Mouse (Mus musculus) frontal cortex, postnatal 10 days (tissue): ENCODE measurements around the gene Cabp1.
"Not testable (repeated sequence)": the region's sequence is repeated elsewhere in the genome, so short reads cannot be mapped to it uniquely, and the experiment has no call there.

Experiments
- DNase-seq, 2 experiments: peaks; one replicate each; pipeline ENCODE4 v3.0.0; 2022; ENCODE audit warnings: low spot score in 2 of 2, mixed read lengths in 1 of 2

The Cabp1 gene

DNA sequence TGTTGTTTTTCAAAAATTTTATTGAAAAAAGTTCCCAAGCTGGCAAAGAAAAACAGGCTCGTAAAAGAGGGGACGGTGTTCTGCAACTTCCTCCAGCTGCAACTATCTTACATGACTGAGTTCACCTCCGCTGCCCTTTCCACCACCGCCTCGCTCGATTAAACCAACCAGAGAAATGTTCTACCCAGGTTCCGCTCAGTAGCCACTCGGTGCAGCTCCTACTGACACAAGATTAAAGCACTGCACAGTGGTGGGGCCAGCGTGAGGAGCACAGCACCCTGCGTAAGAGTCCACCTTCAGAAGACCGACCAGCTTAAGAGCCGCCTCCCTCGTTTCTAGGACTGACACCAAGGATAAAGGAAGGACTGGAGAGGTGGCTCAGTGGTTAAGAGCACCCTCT, 42.7 kb downstream of the Cabp1 start:
- DNase-seq: no peak

DNA sequence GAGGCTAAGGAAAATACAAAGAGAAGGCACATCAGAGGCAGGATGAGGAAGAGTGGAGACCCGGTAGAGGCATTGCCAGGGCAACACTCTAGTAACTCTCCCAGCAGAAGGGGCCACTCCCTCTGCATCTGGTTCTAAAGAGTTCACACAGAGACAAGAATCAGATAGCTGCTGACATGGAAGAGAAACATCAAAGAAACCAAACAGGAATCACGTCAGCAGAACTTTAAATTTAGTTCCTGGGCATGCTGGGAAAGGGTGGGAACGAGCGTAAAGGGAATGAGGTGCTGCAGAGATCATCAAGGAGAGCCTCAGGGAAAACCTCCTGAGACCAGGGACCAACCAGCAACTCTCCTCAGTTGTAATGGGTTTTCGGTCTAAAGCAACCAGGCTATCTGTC, 43.2 kb downstream of the Cabp1 start:
- no peak for DNase-seq

DNA sequence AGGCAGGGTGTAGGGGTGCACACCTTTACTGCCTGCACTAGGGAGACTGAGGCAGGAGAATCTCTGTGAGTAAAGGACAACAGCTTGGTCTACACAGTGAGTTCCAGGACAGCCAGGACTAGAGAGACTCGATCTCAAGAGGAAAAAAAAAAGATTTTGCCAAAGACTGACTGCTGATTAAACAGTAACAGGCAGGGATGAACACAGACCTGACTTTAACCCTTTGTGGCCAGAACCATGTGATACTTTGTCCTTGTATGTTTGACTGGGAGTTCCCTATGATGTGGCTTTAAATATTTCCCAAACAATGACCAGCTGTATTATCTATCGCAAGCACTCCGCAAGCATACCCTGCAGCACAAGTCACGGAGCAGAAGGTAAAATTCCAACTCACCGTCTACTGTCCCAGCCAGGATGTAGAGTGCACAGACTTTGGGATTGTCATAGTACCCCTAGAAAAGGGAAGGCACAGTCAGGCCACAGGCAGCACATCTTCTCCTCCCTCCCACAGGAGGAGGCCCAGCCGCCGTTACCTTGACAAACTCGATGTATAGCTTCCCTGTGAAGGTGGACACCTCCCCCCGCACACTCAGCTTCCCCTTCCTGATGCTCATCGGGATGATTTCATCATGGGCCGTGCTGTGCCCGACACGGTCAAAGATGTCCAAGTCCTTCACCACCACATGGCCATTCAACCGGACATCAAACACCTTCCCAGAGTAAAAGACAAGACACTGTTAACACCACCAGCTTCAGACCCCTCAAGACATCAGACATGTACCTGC, 44.3 kb downstream of the Cabp1 start:
- DNase-seq: no peak

DNA sequence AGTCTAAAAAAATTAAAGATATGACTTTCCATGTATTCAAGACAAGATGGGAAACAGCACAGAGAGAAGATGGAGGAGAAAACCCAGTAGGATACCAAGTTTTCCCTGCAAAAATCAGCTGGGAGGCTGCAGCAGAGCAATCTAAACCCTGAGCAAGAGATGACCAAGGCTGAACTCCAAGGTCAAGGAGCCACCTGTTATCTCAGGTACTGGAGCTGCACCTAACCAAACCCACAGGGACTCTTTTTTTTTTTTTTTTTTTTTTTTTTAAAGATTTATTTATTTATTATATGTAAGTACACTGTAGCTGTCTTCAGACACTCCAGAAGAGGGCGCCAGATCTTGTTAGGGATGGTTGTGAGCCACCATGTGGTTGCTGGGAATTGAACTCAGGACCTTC, 45.3 kb downstream of the Cabp1 start:
- not testable (repeated sequence) for DNase-seq

DNA sequence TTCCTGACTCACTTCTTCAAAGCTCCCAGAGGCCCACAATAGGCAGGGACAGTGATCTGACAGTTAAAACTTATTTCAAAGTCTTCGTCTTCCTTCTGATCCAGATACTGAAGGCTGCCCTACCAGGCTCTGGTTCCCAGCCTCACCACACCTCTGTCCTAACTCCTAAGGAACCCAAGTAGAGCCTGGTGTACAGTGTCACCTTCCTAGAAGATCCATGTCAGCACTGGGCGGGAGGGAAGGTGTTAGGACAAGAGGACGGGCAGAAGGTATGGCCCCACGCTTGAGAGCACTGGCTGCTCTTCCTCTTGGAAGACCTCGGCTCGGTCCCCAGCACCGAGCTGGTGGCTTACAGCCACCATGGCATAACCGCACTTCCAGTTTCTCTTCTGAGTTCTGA, 45.8 kb downstream of the Cabp1 start:
- no peak for DNase-seq

DNA sequence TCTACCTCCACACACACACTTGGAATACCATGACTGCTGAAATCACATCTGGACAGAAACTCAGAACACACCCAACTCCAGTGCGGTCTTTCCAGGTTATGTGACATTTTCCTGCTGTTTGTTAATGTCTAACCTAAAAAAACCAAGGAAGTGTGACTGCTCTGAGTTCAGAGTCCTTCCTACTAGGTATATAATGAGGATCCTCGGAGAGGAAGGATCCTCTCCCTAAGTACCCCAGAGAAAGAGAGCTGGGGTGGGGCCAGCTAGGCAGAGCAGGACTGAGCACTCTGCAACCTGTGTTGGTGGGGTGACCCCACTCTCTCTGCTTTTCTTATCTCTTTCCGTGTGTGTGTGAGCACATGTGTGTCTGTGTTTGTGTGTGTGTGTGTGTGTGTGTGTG, 46.8 kb downstream of the Cabp1 start:
- DNase-seq: no peak

DNA sequence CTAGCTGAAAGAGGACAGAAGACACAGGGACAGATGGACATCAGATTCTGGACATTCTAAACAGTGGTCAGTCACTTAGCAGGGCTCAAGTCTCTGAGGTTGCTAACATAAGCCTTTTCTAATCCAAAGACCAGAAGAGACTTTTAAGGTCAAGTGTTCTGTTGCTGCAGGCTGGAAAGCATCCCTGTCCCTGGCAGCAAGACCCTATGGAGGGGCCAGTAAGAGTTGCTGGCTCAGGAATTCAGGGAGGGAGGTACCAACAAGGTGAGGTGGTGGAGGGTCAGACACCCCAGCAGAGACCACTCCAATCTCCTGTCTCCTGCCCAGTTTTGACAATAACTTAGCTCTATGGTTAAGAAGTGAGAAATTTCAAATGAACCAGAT, 47.4 kb downstream of the Cabp1 start:
- no peak for DNase-seq

DNA sequence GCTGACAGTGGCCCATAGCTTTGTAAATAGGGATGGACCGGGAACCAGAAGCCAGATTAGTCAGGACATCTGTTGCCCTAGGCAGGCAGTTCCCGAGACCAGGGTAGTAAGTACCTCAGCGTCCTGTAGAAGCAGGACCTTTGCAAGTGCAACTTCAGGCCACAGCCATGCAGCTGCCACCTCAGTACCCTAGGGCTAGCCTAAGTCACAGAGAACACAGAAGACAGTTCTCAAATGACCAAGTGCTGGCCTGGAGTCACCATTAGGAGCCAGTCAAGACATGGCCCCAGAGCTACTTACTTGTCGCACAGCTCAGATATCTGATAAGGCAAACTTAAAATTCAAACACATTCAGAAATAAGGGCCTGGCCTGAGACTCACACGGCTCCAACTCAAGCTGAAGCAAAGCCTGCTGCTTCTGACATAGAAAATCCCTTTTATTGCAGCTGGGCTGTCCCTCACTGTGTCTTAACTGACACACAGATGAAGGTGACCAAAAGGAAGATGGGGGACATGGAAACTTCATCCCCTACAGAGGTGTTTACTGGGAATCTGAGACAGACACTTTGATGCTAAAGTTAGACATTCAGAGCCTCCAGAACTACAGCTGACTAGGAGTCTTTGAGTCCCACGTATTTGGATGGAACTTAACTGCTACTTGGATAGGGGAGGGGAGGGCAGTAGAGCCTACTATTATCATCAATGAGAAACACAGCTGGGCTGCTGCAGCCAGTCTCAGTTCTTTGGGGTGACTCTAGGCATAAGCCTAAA, 48.0 kb downstream of the Cabp1 start:
- no peak for DNase-seq

DNA sequence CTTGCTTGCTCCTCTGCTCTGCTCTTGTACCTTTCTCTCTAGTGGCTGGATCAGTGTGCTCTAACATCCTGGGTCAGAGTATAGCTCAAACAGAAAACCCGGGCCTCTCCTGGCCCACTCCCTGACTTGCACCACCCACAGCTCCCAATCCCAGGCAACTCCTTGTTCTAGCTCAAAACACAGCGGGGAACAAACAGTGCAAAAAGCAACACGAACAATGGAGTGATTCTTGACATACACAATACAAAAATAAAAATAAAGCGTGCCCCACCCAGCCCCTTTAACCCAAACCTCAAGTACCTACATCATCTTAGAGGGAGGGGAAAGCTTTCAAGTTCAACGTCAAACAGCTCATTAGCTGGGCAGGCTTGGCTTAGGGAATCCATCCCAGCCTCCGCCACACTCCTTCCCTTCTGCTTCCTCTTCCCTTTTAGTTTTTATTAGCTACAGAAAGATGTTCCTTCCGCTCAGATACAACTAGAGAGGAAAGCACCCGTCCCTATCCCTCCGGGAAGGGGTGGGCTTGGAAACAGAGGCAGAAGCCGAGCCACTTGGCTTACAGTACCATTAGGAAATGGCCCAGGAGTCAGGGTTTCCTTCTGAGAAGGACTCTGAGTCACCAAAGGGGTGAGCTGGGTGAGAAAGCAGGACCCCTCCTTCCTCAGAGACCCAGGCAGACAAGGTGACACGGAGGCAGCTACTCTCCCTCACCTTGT, 48.8 kb downstream of the Cabp1 start:
- DNase-seq: no peak

DNA sequence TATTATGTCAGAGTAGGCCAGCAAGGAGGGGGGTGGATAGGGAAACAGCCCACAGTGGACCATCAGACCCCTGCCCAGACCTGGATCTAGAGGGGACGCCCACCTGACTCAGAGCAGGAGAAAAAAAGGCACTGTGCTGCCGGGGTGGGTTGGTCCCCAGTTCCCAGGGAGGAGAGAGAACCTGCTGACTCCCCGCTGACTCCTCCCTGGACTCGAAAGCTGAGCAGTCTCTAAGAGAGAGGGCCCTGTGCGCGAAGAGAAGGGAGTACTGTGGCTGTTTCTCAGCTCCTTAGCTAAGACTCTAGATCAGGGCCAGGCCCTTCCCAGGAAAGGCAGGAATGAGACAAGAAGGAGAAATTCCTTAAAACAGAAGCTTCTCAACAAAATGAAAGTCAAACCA, 49.7 kb downstream of the Cabp1 start:
- DNase-seq: no peak

DNA sequence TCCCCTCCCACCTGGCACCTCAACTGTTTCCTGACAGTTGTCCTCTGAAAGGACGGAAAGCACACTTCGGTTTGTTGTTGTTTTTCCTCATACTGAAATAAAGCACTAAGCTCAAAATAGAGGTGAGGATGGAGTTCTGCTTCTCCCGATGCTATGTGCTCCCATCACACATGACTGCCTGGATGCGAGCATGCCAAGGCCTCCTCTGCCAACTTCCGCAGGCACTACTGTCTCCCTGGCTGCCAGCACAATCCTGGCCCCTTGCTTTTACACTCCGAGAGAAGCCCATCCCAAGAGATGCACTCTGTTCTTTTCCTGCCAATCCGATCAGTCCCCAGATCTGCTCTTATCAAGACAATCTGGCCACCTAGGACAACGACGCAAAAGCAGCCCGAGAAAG, 50.6 kb downstream of the Cabp1 start:
- DNase-seq: no peak

DNA sequence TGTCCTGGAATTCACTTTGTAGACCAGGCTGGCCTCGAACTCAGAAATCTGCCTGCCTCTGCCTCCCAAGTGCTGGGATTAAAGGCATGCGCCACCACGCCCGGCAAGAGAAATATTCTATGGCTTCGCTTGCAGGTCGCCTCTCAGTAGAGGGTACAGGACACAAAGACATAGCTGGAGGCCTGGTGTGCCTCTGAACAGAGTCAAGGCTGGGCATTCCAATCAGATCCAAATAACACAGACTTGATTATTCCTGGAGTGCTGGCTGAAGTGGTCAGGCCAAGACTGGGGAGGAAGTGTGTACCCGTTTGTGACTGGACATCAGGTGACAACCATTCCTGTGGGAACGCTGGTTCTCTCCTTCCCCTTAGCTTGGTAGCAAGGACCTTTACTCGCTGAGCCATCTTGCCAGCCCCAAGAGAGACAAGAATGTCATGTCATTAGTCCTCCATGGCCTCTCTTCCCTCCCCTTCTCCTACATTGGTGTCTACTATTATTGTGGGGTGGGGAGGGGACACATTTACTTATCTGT, 51.9 kb downstream of the Cabp1 start:
- DNase-seq: no peak

DNA sequence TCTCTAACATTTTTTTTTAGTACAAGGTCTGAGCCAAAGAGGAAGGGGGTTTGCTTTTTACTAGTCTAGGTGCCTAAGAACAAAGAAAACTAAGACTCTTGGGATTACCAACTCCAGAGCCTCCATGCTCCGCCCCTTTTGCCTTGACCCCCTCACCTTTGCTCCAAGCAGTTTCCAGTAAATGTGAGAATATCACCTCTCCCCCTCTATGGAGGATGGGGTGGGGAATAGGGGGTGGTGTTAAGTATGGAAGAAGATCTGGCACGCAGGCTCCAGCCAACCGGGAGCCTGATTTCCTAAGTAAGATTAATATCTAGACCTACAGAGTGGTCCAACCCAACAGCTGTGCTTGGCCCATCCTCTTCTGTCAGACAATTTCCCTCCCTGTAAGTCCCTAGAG, 53.5 kb downstream of the Cabp1 start:
- no peak for DNase-seq

DNA sequence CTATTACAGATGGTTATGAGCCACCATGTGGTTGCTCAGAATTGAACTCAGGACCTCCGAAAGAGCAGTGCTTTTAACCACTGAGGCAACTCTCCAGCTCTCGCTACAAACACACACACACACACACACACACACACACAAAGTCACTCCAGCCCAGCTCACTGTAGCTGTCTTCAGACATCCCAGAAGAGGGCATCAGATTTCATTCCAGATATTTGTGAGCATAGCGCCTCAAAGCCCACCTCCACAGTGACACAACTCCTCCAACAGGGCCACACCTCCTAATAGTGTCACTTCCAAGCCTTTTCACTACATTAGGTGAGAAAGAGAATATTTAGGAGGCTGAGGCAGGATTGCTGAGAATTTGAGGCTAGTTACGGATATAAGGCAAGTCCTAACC, 55.1 kb downstream of the Cabp1 start:
- no peak for DNase-seq

DNA sequence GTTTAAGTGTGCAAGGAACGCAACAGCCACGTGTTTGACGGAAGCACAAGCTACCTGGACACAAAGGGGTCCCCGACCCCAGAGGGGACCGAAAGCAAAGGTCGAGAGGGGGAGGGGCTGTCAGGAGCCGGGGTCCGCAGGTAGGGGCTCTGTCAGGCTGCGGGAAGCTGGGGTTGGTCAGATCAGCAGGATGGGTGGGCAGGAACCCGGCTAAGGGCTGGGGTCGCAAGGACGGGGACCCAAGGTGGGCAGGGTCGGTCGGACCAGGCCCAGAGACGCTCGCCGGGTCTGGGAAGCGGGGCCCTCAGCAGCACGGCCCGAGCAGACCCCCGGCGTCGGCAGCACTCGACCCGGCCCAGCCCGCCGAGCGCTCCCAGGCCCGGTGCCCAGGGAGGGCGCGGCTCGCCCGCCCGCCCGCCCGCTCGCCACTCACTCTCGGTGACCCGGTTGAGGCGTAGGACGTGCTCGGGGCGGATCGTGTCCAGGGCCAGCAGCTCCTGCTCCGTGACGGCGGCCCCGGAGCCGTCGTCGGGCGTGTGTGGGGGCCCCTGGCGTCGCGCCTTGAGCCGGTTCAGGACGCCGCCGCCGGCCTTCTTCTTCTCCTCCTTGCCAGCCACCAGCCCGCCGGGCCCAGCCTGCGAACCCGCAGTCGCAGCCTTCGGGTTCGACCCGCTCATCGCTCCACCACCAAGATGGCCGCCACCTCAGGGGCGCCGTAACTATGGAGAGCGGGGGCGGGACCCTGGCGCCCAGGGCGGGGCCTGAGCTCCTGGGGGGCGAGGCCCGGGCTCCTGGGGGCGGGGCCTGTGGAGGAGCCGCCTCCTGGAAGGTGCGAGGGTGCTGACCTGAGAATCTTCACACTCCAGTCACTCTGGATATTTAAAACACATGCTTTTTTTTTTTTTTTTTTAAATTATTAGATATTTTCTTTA, 59.7 kb downstream of the Cabp1 start, which contains the start of gene Unc119b:
Gene Unc119b (minus strand): TSS at position 742 of the 932 bp plus-strand sequence.
- DNase-seq: peak; percentile 79 to 87

DNA sequence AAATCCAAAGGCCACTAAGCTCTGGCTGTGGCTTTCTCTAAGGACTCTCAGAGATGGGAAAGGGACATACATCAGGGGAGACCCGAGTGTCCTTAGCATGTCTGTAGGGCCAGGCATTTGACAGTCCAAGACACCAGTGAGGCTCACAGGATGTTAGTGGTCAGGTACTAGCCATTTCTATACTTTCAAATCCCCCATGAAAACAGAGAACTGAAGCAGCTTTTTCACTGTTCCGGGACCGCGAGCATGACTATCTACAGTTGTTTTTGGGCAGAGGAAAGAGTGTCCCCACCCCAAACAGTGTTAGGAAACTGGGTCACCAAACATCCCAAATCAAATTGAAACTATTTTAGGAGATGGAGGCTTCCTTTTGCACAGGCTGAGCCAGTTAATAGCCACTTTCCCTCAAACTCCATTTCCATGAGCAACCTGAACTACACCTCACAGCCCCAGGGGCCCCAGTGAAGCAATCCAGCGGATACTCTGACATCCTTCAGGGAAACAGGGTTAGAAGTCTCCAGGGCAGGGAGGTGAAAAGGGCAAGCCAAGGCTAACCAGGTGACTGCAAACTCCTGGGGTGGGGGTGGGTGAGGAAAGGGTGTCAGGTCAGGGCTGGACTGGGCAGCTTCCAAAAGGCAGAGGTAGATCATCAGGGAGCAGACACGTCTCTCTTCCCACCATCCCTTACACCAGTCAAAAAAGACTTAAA, 60.7 kb downstream of the Cabp1 start:
- no peak for DNase-seq

DNA sequence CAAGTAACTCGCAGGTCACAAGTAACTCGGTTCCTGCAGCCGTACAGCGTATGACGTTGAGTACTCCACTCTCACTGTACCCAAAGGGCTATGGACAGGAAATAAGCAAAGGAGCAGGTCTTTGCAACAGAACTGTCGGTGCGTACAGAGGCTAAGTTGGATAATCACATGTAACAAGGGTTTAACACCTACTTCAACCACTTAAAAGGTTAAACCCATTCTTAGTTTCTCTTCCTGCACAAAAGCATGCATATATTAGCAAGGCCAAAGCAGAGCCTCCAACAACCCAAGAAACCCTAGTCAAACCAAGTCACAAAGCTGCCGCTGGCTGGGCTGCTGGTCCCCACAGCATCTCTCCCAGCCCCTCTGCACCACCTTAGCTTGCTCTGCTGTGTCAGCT, 61.7 kb downstream of the Cabp1 start:
- no peak for DNase-seq

DNA sequence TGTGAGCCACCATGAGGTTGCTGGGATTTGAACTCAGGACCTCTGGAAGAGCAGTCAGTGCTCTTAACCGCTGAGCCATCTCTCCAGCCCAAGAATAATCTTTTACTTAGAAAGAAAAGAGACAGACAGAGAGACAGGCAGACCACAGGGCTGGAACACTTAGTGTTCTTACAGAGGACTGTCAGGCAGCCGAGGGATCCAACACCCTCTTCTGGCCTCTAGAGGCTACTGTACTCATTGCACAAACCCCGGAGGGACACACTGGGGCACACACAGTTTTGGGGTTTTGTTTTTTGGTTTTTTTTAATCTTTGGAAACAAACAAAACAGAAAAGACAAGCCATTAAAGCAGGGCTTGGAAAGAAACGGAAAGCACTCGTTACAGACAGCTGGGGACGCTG, 64.9 kb downstream of the Cabp1 start:
- no peak for DNase-seq

DNA sequence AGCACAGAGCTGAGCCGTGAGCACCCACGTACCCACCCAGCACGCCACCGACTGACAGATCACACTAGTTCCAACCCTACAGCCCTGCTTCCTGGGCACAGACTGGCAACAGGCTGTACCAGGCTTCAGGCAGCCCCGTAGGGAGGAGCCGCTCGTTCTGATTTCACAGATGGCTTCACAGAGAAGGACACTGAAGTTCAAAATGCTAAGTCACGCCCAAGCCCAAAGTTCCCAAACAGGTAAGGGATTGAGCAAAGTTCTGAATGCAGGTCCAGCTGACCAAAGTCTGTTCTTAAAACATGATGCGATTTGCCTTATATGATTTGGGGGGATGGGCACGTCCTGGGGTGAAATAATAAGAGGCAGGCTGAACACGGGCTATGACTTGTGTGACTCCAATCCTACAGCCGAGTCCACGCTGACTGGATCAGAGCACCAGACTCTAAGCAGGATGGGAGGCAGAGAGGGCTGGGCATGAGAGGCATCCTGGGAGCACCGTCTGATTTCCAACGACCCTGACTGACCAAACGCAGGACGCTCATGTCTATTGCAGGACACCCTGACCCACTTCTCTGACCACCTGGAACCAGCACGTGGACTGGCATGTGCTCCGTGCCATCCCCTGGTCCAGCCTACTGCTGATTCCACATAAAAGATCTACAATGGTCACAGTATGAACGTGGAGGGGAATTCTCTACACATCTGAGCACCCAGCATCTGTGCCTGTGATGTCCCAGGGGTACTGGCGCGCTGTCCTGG, 66.6 kb downstream of the Cabp1 start:
- no peak for DNase-seq
